In the genomic region with DNA sequence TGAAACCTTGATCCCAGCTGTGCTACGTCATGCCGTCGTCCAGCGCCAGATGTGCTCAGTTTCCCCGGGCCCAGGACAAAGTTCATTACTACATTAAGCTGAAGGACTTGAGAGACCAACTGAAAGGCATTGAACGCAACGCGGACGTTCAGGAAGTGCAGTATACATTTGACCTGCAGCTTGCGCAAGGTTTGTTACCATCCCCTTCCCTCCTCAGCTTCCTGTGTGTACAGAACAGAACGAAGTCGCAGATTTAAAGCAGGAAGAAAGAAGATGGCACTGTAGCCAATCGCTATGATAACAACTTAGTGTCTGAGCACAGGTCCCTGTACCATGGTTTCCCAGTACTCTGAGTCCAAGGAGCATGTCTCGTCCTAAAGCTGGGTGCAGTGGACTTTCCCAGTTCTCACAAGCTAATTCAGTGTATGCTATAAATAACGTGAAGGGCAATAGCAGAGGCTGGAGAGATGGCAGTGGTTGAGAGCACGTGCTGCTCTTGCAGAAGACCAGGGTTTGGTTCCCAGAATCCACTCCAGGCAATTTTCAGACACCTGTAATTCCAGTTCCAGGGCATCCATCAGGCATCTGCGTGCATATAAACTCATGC, we compare ENCODE assay signal across 20 mouse cellular contexts. TPM values are rescaled to one million over a fixed set of nuclear protein-coding genes. Genes with fewer than 3 reads are reported as not detected.
DNase-seq lines count a peak whose midpoint lies in the region; ATAC-seq and TF ChIP-seq lines count a peak whose summit lies in the region.
"Had no signal": no experiment of that assay in that cellular context is flagged by ENCODE, and none has a peak within 500 bp of the region (broad histone marks: within the 10 kb centered on the region; RNA-seq: fewer than 3 reads in every experiment).

No protein-coding gene starts in this region.

- no peak for TF ChIP-seq POLR2A in bone marrow macrophage, adult 2 months (IDR thresholded peaks at IDR 0.05; ENCODE audit: borderline replicate concordance, low read depth, low read length)

- no peaks in the 10 kb centered on the region for H3K27me3 ChIP-seq in embryonic facial prominence, embryonic 10.5 days (replicated peaks; ENCODE audit: low read depth, poor library complexity, severe bottlenecking)
- H3K27me3 ChIP-seq: embryonic facial prominence, embryonic 15.5 days; hindbrain, embryonic 13.5 days had no signal

- H3K9me3 ChIP-seq in embryonic facial prominence, embryonic 10.5 days = no peaks in the 10 kb centered on the region
- H3K9me3 ChIP-seq: embryonic facial prominence, embryonic 15.5 days; forebrain, embryonic 10.5 days; heart, embryonic 10.5 days; hindbrain, embryonic 13.5 days had no signal

- no peak for DNase-seq in layer of hippocampus, adult 2 months (ENCODE audit: low spot score in 2 of 2)
- no peak for DNase-seq in layer of hippocampus, postnatal 36 days
- peak; percentile 42 for DNase-seq in 416B (ENCODE audit: low read depth)
- no peak for DNase-seq in c-Kit-positive CD71-positive TER-119-positive erythroid progenitor cells, embryonic 14.5 days (ENCODE audit: low spot score)
- DNase-seq in embryonic facial prominence, embryonic 10.5 days (ENCODE audit: low spot score) = no peak
- DNase-seq: adrenal gland, adult 2 months; adrenal gland, postnatal 25 days; cerebellum, adult 11-12 months; cerebellum, adult 9-11 months; cerebellum, postnatal 36 days; gastrocnemius, postnatal 10 days had no signal

- H3K4me1 ChIP-seq in bone marrow macrophage, adult 2 months (ENCODE audit: control insufficient read depth, insufficient read depth, low read length) = peaks cover 4% of the 10 kb centered on the region; the same call in 1 of the 2 replicates
- no peaks in the 10 kb centered on the region for H3K4me1 ChIP-seq in embryonic facial prominence, embryonic 10.5 days
- H3K4me1 ChIP-seq: embryonic facial prominence, embryonic 15.5 days; forebrain, embryonic 10.5 days; heart, embryonic 10.5 days; hindbrain, embryonic 13.5 days had no signal

- TF ChIP-seq CTCF in layer of hippocampus, adult 2 months (conservative IDR thresholded peaks at IDR 0.05) = no peak
- TF ChIP-seq CTCF in bone marrow macrophage, adult 2 months (IDR thresholded peaks at IDR 0.05; ENCODE audit: low read depth, low read length) = no peak

- H3K4me3 ChIP-seq in layer of hippocampus, adult 2 months = no peak overlapping the region
- H3K4me3 ChIP-seq in bone marrow macrophage, adult 2 months (ENCODE audit: insufficient read depth, low read length) = no peak overlapping the region
- H3K4me3 ChIP-seq in embryonic facial prominence, embryonic 10.5 days = no peak overlapping the region
- H3K4me3 ChIP-seq: embryonic facial prominence, embryonic 15.5 days; erythroblast, embryonic 14.5 days; forebrain, embryonic 10.5 days; heart, embryonic 10.5 days; hindbrain, embryonic 13.5 days had no signal

- peaks cover 84% of the 10 kb centered on the region for H3K36me3 ChIP-seq in embryonic facial prominence, embryonic 10.5 days (replicated peaks)

- 93% methylated on average over 17 of the region's 17 CpGs for WGBS in embryonic facial prominence, embryonic 10.5 days

- 0 out of 2 replicates have a peak overlapping the region, but pooled peaks have one; percentile 29 for H3K27ac ChIP-seq in layer of hippocampus, adult 2 months
- 0 out of 2 replicates have a peak overlapping the region, but pooled peaks have one; percentile 9 for H3K27ac ChIP-seq in bone marrow macrophage, adult 2 months (ENCODE audit: insufficient read depth, low read depth, low read length)
- no peak overlapping the region for H3K27ac ChIP-seq in embryonic facial prominence, embryonic 10.5 days (replicated peaks)
- H3K27ac ChIP-seq: embryonic facial prominence, embryonic 15.5 days; forebrain, embryonic 10.5 days; heart, embryonic 10.5 days; hindbrain, embryonic 13.5 days; hindbrain, postnatal 0 days had no signal

- ATAC-seq in megakaryocyte progenitor cell, adult 5-6 weeks (replicated peaks; ENCODE audit: poor library complexity) = peak; percentile 95
- ATAC-seq: forebrain, embryonic 14.5 days; hindbrain, postnatal 0 days had no signal

RNA-seq across cellular contexts. Expression of a gene that starts 17.7 kb away (rescaled TPM):
- total RNA-seq in layer of hippocampus, adult 2 months (2021) = 10 to 100 TPM; 44.7 to 47.9 TPM
- 10 to 100 TPM; 41.8 to 48.0 TPM for total RNA-seq in layer of hippocampus, postnatal 36 days (2021)
- polyA plus RNA-seq in bone marrow macrophage, adult 2 months (2012; ENCODE audit: insufficient read depth, insufficient read length, missing spikeins) = 18.8 and 25.6 TPM in 2 replicates
- 44.7 and 49.4 TPM in 2 replicates for total RNA-seq in megakaryocyte progenitor cell, adult 5-6 weeks (2015)
- 84.1 and 125 TPM in 2 replicates for total RNA-seq in megakaryocyte progenitor cell, adult 5-6 weeks (2017)
- polyA plus RNA-seq in embryonic facial prominence, embryonic 10.5 days (2016; fragmentation: Nextera tagmentation; extraction: Ambion mirVana) = 262 and 276 TPM in 2 replicates

RNA-seq across cellular contexts. Expression of a gene that starts 24.3 kb away (rescaled TPM):
- 10 to 100 TPM; 21.7 to 23.1 TPM for total RNA-seq in layer of hippocampus, adult 2 months (2021)
- total RNA-seq in layer of hippocampus, postnatal 36 days (2021) = 10 to 100 TPM; 18.0 to 23.8 TPM
- polyA plus RNA-seq in bone marrow macrophage, adult 2 months (2012; ENCODE audit: insufficient read depth, insufficient read length, missing spikeins) = 18.5 and 18.6 TPM in 2 replicates
- total RNA-seq in megakaryocyte progenitor cell, adult 5-6 weeks (2015) = 49.7 and 50.9 TPM in 2 replicates
- total RNA-seq in megakaryocyte progenitor cell, adult 5-6 weeks (2017) = 70.9 and 103 TPM in 2 replicates
- 36.9 and 38.6 TPM in 2 replicates for polyA plus RNA-seq in embryonic facial prominence, embryonic 10.5 days (2016; fragmentation: Nextera tagmentation; extraction: Ambion mirVana)

RNA-seq across cellular contexts. Expression of a gene that starts 43.1 kb away (rescaled TPM):
- total RNA-seq in layer of hippocampus, adult 2 months (2021) = 10 to 100 TPM; 17.9 to 18.6 TPM
- 10 to 100 TPM; 17.1 to 19.9 TPM for total RNA-seq in layer of hippocampus, postnatal 36 days (2021)
- polyA plus RNA-seq in bone marrow macrophage, adult 2 months (2012; ENCODE audit: insufficient read depth, insufficient read length, missing spikeins) = not detected in 2 replicates
- 0.15 and 0.56 TPM in 2 replicates for total RNA-seq in megakaryocyte progenitor cell, adult 5-6 weeks (2015)
- 0.87 and 1.2 TPM in 2 replicates for total RNA-seq in megakaryocyte progenitor cell, adult 5-6 weeks (2017)
- 3.4 and 5.2 TPM in 2 replicates for polyA plus RNA-seq in embryonic facial prominence, embryonic 10.5 days (2016; fragmentation: Nextera tagmentation; extraction: Ambion mirVana)
- polyA plus RNA-seq: erythroblast, embryonic 14.5 days had no signal

RNA-seq across cellular contexts. Expression of a gene that starts 48.7 kb away (rescaled TPM):
- 10 to 100 TPM; 46.7 to 51.5 TPM for total RNA-seq in layer of hippocampus, adult 2 months (2021)
- total RNA-seq in layer of hippocampus, postnatal 36 days (2021) = 10 to 100 TPM; 53.6 to 58.1 TPM
- polyA plus RNA-seq in bone marrow macrophage, adult 2 months (2012; ENCODE audit: insufficient read depth, insufficient read length, missing spikeins) = 13.2 and 15.5 TPM in 2 replicates
- 18.2 and 19.6 TPM in 2 replicates for total RNA-seq in megakaryocyte progenitor cell, adult 5-6 weeks (2015)
- 29.9 and 31.5 TPM in 2 replicates for total RNA-seq in megakaryocyte progenitor cell, adult 5-6 weeks (2017)
- polyA plus RNA-seq in embryonic facial prominence, embryonic 10.5 days (2016; fragmentation: Nextera tagmentation; extraction: Ambion mirVana) = 24.5 and 26.6 TPM in 2 replicates

Comparison
In these comparisons a context has a peak if more than half of its experiments do, and no peak if none do; other contexts are left out.
1. RNA of a gene that starts 43.1 kb away (total RNA-seq): 17.1 to 19.9 TPM in layer of hippocampus, postnatal 36 days and 17.9 to 18.6 TPM in layer of hippocampus, adult 2 months; 0.15 to 1.2 TPM in megakaryocyte progenitor cell, adult 5-6 weeks; every median in the first group is over 4 times any median in the second.